Mouse (Mus musculus) small intestine, adult 2 months (tissue): ENCODE measurements around the gene Dhps.
"Not testable (repeated sequence)": the region's sequence is repeated elsewhere in the genome, so short reads cannot be mapped to it uniquely, and the experiment has no call there.

Experiments used
- CTCF ChIP-seq: fragments of 200-500 bp; IDR thresholded peaks from 2 replicates; pipeline ENCODE4 v1.5.1; 2012; ENCODE audit warnings: low read depth, mild to moderate bottlenecking, control low read depth, inconsistent platforms, low read length, moderate library complexity, mixed read lengths; ENCODE audit not compliant: insufficient replicate concordance, insufficient read length; ENCODE audit errors: extremely low read depth
- POLR2A ChIP-seq: fragments of 200-500 bp; IDR thresholded peaks from 2 replicates; pipeline ENCODE4 v1.6.1; 2012; ENCODE audit warnings: low read depth, mild to moderate bottlenecking, control low read depth, inconsistent platforms, low read length, moderate library complexity

- not testable (repeated sequence) for TF ChIP-seq POLR2A, CTCF
Observed at GRCm38 (mm10) chr8:85082169-85082568, 10.6 kb downstream of the Dhps start.
